Mouse (Mus musculus): Measurements from ENCODE around the gene Acot12. TPM values are rescaled to one million over a fixed set of nuclear protein-coding genes. Genes with fewer than 3 reads are reported as not detected.

The Acot12 gene
- polyA plus RNA-seq, 1 experiment: 31.8 TPM

GRCm38 (mm10) chr13:91768683-91769651 lies 27.7 kb downstream of the Acot12 start:
- no peaks in the 10 kb centered on the region for H3K36me3 ChIP-seq (ENCODE audit: control insufficient read depth, insufficient read depth, low read length)
- 59% methylated on average over 9 of the region's 9 CpGs for WGBS

GRCm38 (mm10) chr13:91778092-91778491 lies 36.8 kb downstream of the Acot12 start:
- 95% methylated on average over 5 of the region's 5 CpGs for WGBS
- no peak for TF ChIP-seq POLR2A (IDR thresholded peaks at IDR 0.05; ENCODE audit: low read depth, low read length)
- no peak for TF ChIP-seq CTCF (IDR thresholded peaks at IDR 0.05; ENCODE audit: extremely low read depth, insufficient read length, insufficient replicate concordance, low read depth, low read length)
- Histone ChIP-seq H3K27me3 (ENCODE audit: control insufficient read depth, insufficient read depth, low read length) (no peaks in the 10 kb centered on the region), H3K4me3 (ENCODE audit: low read depth, low read length) (no peak overlapping the region), H3K36me3 (ENCODE audit: control insufficient read depth, insufficient read depth, low read length) (no peaks in the 10 kb centered on the region; the same call in 1 of the 2 replicates), H3K27ac (ENCODE audit: insufficient read depth, low read depth, low read length) (no peak overlapping the region), H3K4me1 (ENCODE audit: control insufficient read depth, insufficient read depth, insufficient read length, low read length) (no peaks in the 10 kb centered on the region)

More at GRCm38 (mm10) chr13:91768683-91769651, 27.7 kb downstream of the Acot12 start:
- no peak overlapping the region for H3K4me3 ChIP-seq (ENCODE audit: low read depth, low read length)
- no peak overlapping the region for H3K27ac ChIP-seq (ENCODE audit: insufficient read depth, low read depth, low read length)
- peaks cover 4% of the 10 kb centered on the region for H3K4me1 ChIP-seq (ENCODE audit: control insufficient read depth, insufficient read depth, insufficient read length, low read length)
- TF ChIP-seq CTCF (IDR thresholded peaks at IDR 0.05; ENCODE audit: extremely low read depth, insufficient read length, insufficient replicate concordance, low read depth, low read length): no peak
- no peak for TF ChIP-seq POLR2A (IDR thresholded peaks at IDR 0.05; ENCODE audit: low read depth, low read length)
- H3K27me3 ChIP-seq (ENCODE audit: control insufficient read depth, insufficient read depth, low read length): no peaks in the 10 kb centered on the region

- Histone ChIP-seq H3K4me3 (ENCODE audit: low read depth, low read length) (no peak overlapping the region), H3K4me1 (ENCODE audit: control insufficient read depth, insufficient read depth, insufficient read length, low read length) (no peaks in the 10 kb centered on the region), H3K27ac (ENCODE audit: insufficient read depth, low read depth, low read length) (no peak overlapping the region), H3K36me3 (ENCODE audit: control insufficient read depth, insufficient read depth, low read length) (no peaks in the 10 kb centered on the region; the same call in 1 of the 2 replicates), H3K27me3 (ENCODE audit: control insufficient read depth, insufficient read depth, low read length) (no peaks in the 10 kb centered on the region)
- TF ChIP-seq CTCF (IDR thresholded peaks at IDR 0.05; ENCODE audit: extremely low read depth, insufficient read length, insufficient replicate concordance, low read depth, low read length) (no peak), POLR2A (IDR thresholded peaks at IDR 0.05; ENCODE audit: low read depth, low read length) (no peak)
Observed at GRCm38 (mm10) chr13:91779892-91780291, 38.6 kb downstream of the Acot12 start.

GRCm38 (mm10) chr13:91792035-91792434 lies 50.7 kb downstream of the Acot12 start:
- TF ChIP-seq CTCF (IDR thresholded peaks at IDR 0.05; ENCODE audit: extremely low read depth, insufficient read length, insufficient replicate concordance, low read depth, low read length) (no peak), POLR2A (IDR thresholded peaks at IDR 0.05; ENCODE audit: low read depth, low read length) (no peak)
- WGBS: 28% methylated on average over 1 of the region's 1 CpGs

GRCm38 (mm10) chr13:91794926-91795436 lies 53.7 kb downstream of the Acot12 start:
- H3K36me3 ChIP-seq (ENCODE audit: control insufficient read depth, insufficient read depth, low read length): peaks cover 36% of the 10 kb centered on the region
- H3K27ac ChIP-seq (ENCODE audit: insufficient read depth, low read depth, low read length): no peak overlapping the region
- H3K27me3 ChIP-seq (ENCODE audit: control insufficient read depth, insufficient read depth, low read length): no peaks in the 10 kb centered on the region
- 95% methylated on average over 13 of the region's 13 CpGs for WGBS
- no peaks in the 10 kb centered on the region for H3K4me1 ChIP-seq (ENCODE audit: control insufficient read depth, insufficient read depth, insufficient read length, low read length)
- H3K4me3 ChIP-seq (ENCODE audit: low read depth, low read length): no peak overlapping the region
- TF ChIP-seq POLR2A (IDR thresholded peaks at IDR 0.05; ENCODE audit: low read depth, low read length) (no peak), CTCF (IDR thresholded peaks at IDR 0.05; ENCODE audit: extremely low read depth, insufficient read length, insufficient replicate concordance, low read depth, low read length) (no peak)

More at GRCm38 (mm10) chr13:91792035-91792434, 50.7 kb downstream of the Acot12 start:
- Histone ChIP-seq H3K27me3 (ENCODE audit: control insufficient read depth, insufficient read depth, low read length) (no peaks in the 10 kb centered on the region), H3K4me1 (ENCODE audit: control insufficient read depth, insufficient read depth, insufficient read length, low read length) (no peaks in the 10 kb centered on the region), H3K36me3 (ENCODE audit: control insufficient read depth, insufficient read depth, low read length) (peaks cover 10% of the 10 kb centered on the region), H3K27ac (ENCODE audit: insufficient read depth, low read depth, low read length) (no peak overlapping the region), H3K4me3 (ENCODE audit: low read depth, low read length) (no peak overlapping the region)

- WGBS: 81% methylated on average over 10 of the region's 10 CpGs
- H3K27ac ChIP-seq (ENCODE audit: insufficient read depth, low read depth, low read length): no peak overlapping the region
- no peak overlapping the region for H3K4me3 ChIP-seq (ENCODE audit: low read depth, low read length)
- no peak for TF ChIP-seq POLR2A (IDR thresholded peaks at IDR 0.05; ENCODE audit: low read depth, low read length)
- TF ChIP-seq CTCF (IDR thresholded peaks at IDR 0.05; ENCODE audit: extremely low read depth, insufficient read length, insufficient replicate concordance, low read depth, low read length): no peak
- H3K27me3 ChIP-seq (ENCODE audit: control insufficient read depth, insufficient read depth, low read length): no peaks in the 10 kb centered on the region
- no peaks in the 10 kb centered on the region for H3K4me1 ChIP-seq (ENCODE audit: control insufficient read depth, insufficient read depth, insufficient read length, low read length)
- H3K36me3 ChIP-seq (ENCODE audit: control insufficient read depth, insufficient read depth, low read length): peaks cover 40% of the 10 kb centered on the region
Observed at GRCm38 (mm10) chr13:91795593-91795992, 54.3 kb downstream of the Acot12 start.

GRCm38 (mm10) chr13:91796003-91796402 lies 54.7 kb downstream of the Acot12 start:
- no peaks in the 10 kb centered on the region for H3K4me1 ChIP-seq (ENCODE audit: control insufficient read depth, insufficient read depth, insufficient read length, low read length)
- H3K27me3 ChIP-seq (ENCODE audit: control insufficient read depth, insufficient read depth, low read length): no peaks in the 10 kb centered on the region
- no peak overlapping the region for H3K27ac ChIP-seq (ENCODE audit: insufficient read depth, low read depth, low read length)
- 90% methylated on average over 6 of the region's 6 CpGs for WGBS
- H3K4me3 ChIP-seq (ENCODE audit: low read depth, low read length): no peak overlapping the region
- peaks cover 43% of the 10 kb centered on the region for H3K36me3 ChIP-seq (ENCODE audit: control insufficient read depth, insufficient read depth, low read length)
- TF ChIP-seq CTCF (IDR thresholded peaks at IDR 0.05; ENCODE audit: extremely low read depth, insufficient read length, insufficient replicate concordance, low read depth, low read length) (no peak), POLR2A (IDR thresholded peaks at IDR 0.05; ENCODE audit: low read depth, low read length) (no peak)

Measured in small intestine, adult 2 months (tissue).